Mouse (Mus musculus): Measurements from ENCODE around the gene Mkln1. TPM values are rescaled to one million over a fixed set of nuclear protein-coding genes. Genes with fewer than 3 reads are reported as not detected.

Mkln1 gene
- total RNA-seq, 1 experiment from 2014 or later, result 181 TPM

- ATAC-seq (replicated peaks; ENCODE audit: low read depth, poor library complexity, severe bottlenecking), result no peak
Measured at GRCm38 (mm10) chr6:31397308-31397707, 1.2 kb upstream of the Mkln1 start.

GRCm38 (mm10) chr6:31397775-31398430, 632 bp upstream of the Mkln1 start:
- ATAC-seq (replicated peaks; ENCODE audit: low read depth, poor library complexity, severe bottlenecking), result no peak

GRCm38 (mm10) chr6:31399206-31399549, 643 bp downstream of the Mkln1 start:
- ATAC-seq (replicated peaks; ENCODE audit: low read depth, poor library complexity, severe bottlenecking), result no peak

- peak; percentile 15; the same call in 1 of the 2 replicates for ATAC-seq (replicated peaks; ENCODE audit: low read depth, poor library complexity, severe bottlenecking)
Measured at GRCm38 (mm10) chr6:31399566-31399965, 1.0 kb downstream of the Mkln1 start.

GRCm38 (mm10) chr6:31411017-31411416, 12.5 kb downstream of the Mkln1 start:
- ATAC-seq (replicated peaks; ENCODE audit: low read depth, poor library complexity, severe bottlenecking), result no peak; the same call in 1 of the 2 replicates

- ATAC-seq (replicated peaks; ENCODE audit: low read depth, poor library complexity, severe bottlenecking), result peak; percentile 82
Measured at GRCm38 (mm10) chr6:31412487-31412886, 14.0 kb downstream of the Mkln1 start.

- ATAC-seq (replicated peaks; ENCODE audit: low read depth, poor library complexity, severe bottlenecking), result peak; percentile 26; the same call in 1 of the 2 replicates
Measured at GRCm38 (mm10) chr6:31413556-31413955, 15.0 kb downstream of the Mkln1 start.

GRCm38 (mm10) chr6:31414303-31414702, 15.8 kb downstream of the Mkln1 start:
- no peak for ATAC-seq (replicated peaks; ENCODE audit: low read depth, poor library complexity, severe bottlenecking)

- ATAC-seq (replicated peaks; ENCODE audit: low read depth, poor library complexity, severe bottlenecking), result no peak
Measured at GRCm38 (mm10) chr6:31425428-31425827, 26.9 kb downstream of the Mkln1 start.

GRCm38 (mm10) chr6:31437264-31437663, 38.7 kb downstream of the Mkln1 start:
- ATAC-seq (replicated peaks; ENCODE audit: low read depth, poor library complexity, severe bottlenecking), result no peak

- no peak for ATAC-seq (replicated peaks; ENCODE audit: low read depth, poor library complexity, severe bottlenecking)
Measured at GRCm38 (mm10) chr6:31445258-31445657, 46.7 kb downstream of the Mkln1 start.

- peak; percentile 66; the same call in 1 of the 2 replicates for ATAC-seq (replicated peaks; ENCODE audit: low read depth, poor library complexity, severe bottlenecking)
Measured at GRCm38 (mm10) chr6:31453735-31454134, 55.2 kb downstream of the Mkln1 start.

GRCm38 (mm10) chr6:31455376-31455775, 56.8 kb downstream of the Mkln1 start:
- ATAC-seq (replicated peaks; ENCODE audit: low read depth, poor library complexity, severe bottlenecking), result no peak

- ATAC-seq (replicated peaks; ENCODE audit: low read depth, poor library complexity, severe bottlenecking), result no peak
Measured at GRCm38 (mm10) chr6:31456988-31457387, 58.5 kb downstream of the Mkln1 start.

- ATAC-seq (replicated peaks; ENCODE audit: low read depth, poor library complexity, severe bottlenecking), result no peak
Measured at GRCm38 (mm10) chr6:31469431-31469830, 70.9 kb downstream of the Mkln1 start.

GRCm38 (mm10) chr6:31478221-31478620, 79.7 kb downstream of the Mkln1 start:
- ATAC-seq (replicated peaks; ENCODE audit: low read depth, poor library complexity, severe bottlenecking), result no peak

GRCm38 (mm10) chr6:31480008-31480407, 81.5 kb downstream of the Mkln1 start:
- ATAC-seq (replicated peaks; ENCODE audit: low read depth, poor library complexity, severe bottlenecking), result no peak

GRCm38 (mm10) chr6:31486601-31487000, 88.1 kb downstream of the Mkln1 start:
- ATAC-seq (replicated peaks; ENCODE audit: low read depth, poor library complexity, severe bottlenecking), result no peak

- ATAC-seq (replicated peaks; ENCODE audit: low read depth, poor library complexity, severe bottlenecking), result no peak
Measured at GRCm38 (mm10) chr6:31489950-31490349, 91.4 kb downstream of the Mkln1 start.

GRCm38 (mm10) chr6:31495122-31495731, 96.7 kb downstream of the Mkln1 start:
- ATAC-seq (replicated peaks; ENCODE audit: low read depth, poor library complexity, severe bottlenecking), result no peak

GRCm38 (mm10) chr6:31496227-31496626, 97.7 kb downstream of the Mkln1 start:
- no peak for ATAC-seq (replicated peaks; ENCODE audit: low read depth, poor library complexity, severe bottlenecking)

- ATAC-seq (replicated peaks; ENCODE audit: low read depth, poor library complexity, severe bottlenecking), result no peak
Measured at GRCm38 (mm10) chr6:31499836-31500235, 101.3 kb downstream of the Mkln1 start.
